In the genomic region with DNA sequence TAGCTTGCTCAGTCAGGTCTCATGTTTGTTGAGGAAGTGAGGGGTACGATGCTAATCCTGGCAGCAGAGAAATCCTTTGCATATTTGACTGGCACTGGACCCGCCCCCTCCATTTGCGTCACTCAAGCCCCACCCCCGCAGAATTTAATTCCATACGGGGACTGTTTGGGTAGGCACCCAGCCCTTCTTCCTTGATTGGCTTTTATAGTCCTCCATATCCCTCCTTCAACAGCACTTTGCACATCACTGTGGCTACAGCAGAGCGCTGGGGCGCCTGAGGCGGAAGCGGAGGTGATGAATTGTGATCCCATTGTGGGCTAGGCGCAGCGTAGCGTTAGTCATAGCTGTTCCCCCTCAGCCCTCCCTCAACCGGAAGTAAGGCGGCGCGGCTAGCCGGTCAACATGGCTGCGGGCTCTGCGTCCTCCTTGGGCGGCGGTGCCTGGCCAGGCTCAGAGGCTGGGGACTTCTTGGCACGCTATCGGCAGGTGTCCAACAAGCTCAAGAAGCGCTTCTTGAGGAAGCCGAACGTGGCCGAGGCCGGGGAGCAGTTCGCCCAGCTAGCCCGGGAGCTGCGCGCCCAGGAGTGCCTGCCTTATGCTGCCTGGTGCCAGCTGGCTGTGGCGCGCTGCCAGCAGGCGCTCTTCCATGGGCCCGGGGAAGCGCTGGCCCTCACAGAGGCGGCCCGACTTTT, we compare ENCODE assay signal across 8 mouse cellular contexts. TPM values are rescaled to one million over a fixed set of nuclear protein-coding genes. Genes with fewer than 3 reads are reported as not detected.
A peak's percentile ranks its signal among the peaks of the same experiment; 100 is the strongest.
DNase-seq lines count a peak whose midpoint lies in the region; ATAC-seq and TF ChIP-seq lines count a peak whose summit lies in the region.

Gene F8a, plus strand, starts transcription at position 378 of the 692 bp plus-strand sequence.

- 11% methylated on average over 32 of the region's 39 CpGs for WGBS in hindbrain, embryonic 16.5 days
- 24% methylated on average over 39 of the region's 39 CpGs for WGBS in macrophage (ENCODE audit: missing documents)

- no peaks in the 10 kb centered on the region for H3K36me3 ChIP-seq in hindbrain, embryonic 16.5 days (ENCODE audit: control insufficient read depth, insufficient read depth, low read length)
- no peaks in the 10 kb centered on the region for H3K36me3 ChIP-seq in macrophage (ENCODE audit: inconsistent target)

- peaks cover 9% of the 10 kb centered on the region; the same call in 1 of the 2 replicates for H3K79me2 ChIP-seq in macrophage (ENCODE audit: inconsistent target)

- H3K9ac ChIP-seq in hindbrain, embryonic 16.5 days (ENCODE audit: low read depth, low read length) = peak within 1 kb of the TSS; percentile 81

- H3K27me3 ChIP-seq in hindbrain, embryonic 16.5 days (replicated peaks; ENCODE audit: control insufficient read depth, insufficient read depth, low read length) = no peaks in the 10 kb centered on the region

- no peak for TF ChIP-seq CTCF in left cerebral cortex, adult 2 months (IDR thresholded peaks at IDR 0.05)

- peak; percentile 84 for DNase-seq in ZHBTc4 (ENCODE audit: low read depth, low spot score)
- DNase-seq in cerebellum, postnatal 4 days (ENCODE audit: low spot score in 2 of 2) = peak; percentile 36 to 74
- DNase-seq in gastrocnemius, adult 18-20 months (ENCODE audit: low spot score) = peak; percentile 71
- peak; percentile 69 to 74 for DNase-seq in left cerebral cortex, adult 2 months (ENCODE audit: extremely low spot score in 1 of 2, low spot score in 2 of 2)
- DNase-seq in retina, postnatal 7 days (ENCODE audit: low read depth, low spot score) = peak; percentile 64
- DNase-seq in urinary bladder, adult 18-20 months (ENCODE audit: low spot score in 2 of 2) = peak; percentile 70 to 75

- no peaks in the 10 kb centered on the region for H3K9me3 ChIP-seq in hindbrain, embryonic 16.5 days (ENCODE audit: control insufficient read depth, low read length)

- peak within 1 kb of the TSS; percentile 63 for H3K4me3 ChIP-seq in hindbrain, embryonic 16.5 days (ENCODE audit: low read length)
- peak within 1 kb of the TSS; percentile 70 for H3K4me3 ChIP-seq in left cerebral cortex, adult 2 months
- peak within 1 kb of the TSS; percentile 31 for H3K4me3 ChIP-seq in macrophage (ENCODE audit: inconsistent target)

- H3K27ac ChIP-seq in hindbrain, embryonic 16.5 days (ENCODE audit: low read depth, low read length) = peak within 1 kb of the TSS; percentile 94
- H3K27ac ChIP-seq in left cerebral cortex, adult 2 months = peak within 1 kb of the TSS; percentile 94
- peak within 1 kb of the TSS; percentile 40 for H3K27ac ChIP-seq in macrophage

- H3K4me2 ChIP-seq in hindbrain, embryonic 16.5 days (ENCODE audit: low read length) = peak within 1 kb of the TSS; percentile 58

- H3K4me1 ChIP-seq in hindbrain, embryonic 16.5 days (ENCODE audit: control insufficient read depth, insufficient read depth, low read depth, low read length) = no peaks in the 10 kb centered on the region

- intact Hi-C loops in left cerebral cortex, adult 2 months (cut with DNase I) = loop anchor here (2.0 to 10.0 kb wide), 4 partner anchors 115 to 427 kb away; partner anchors contain the start of genes Atp2b3, Pnma3 and Zfp275

- ATAC-seq in hindbrain, embryonic 16.5 days = peak; percentile 98

RNA-seq across cellular contexts. Expression of gene F8a, which starts in this region (rescaled TPM):
- 1 to 10 TPM; 5.5 to 6.0 TPM for total RNA-seq in gastrocnemius, adult 18-20 months (2021)
- polyA plus RNA-seq in hindbrain, embryonic 16.5 days (2015; fragmentation: Nextera tagmentation; extraction: Ambion mirVana) = 33.0 and 34.3 TPM in 2 replicates
- 10 to 100 TPM; 16.3 to 18.6 TPM for total RNA-seq in left cerebral cortex, adult 2 months (2021)
- 1 to 10 TPM in 6 of 26 experiments, under 1 TPM in 16, not detected in 4; 0.16 to 3.2 (median 0.70) TPM for total RNA-seq in macrophage (2018; cell fraction: chromatin; rRNA removed)
- total RNA-seq in macrophage (2018; cell fraction: cytosol; rRNA removed) = 1 to 10 TPM in 25 of 26 experiments, under 1 TPM in 1; 0.86 to 4.9 (median 3.2) TPM
- 1 to 10 TPM in 19 of 26 experiments, under 1 TPM in 6, not detected in 1; 0.28 to 4.4 (median 1.4) TPM for total RNA-seq in macrophage (2018; cell fraction: nucleus; rRNA removed)
- 1.2 to 3.4 TPM (median 2.6 TPM) in 3 replicates for polyA plus RNA-seq in macrophage (2018)

Comparison
In these comparisons a context has a peak if more than half of its experiments do, and no peak if none do; other contexts are left out.
1. Peak in every context shown above with its lines: DNase-seq, ATAC-seq, H3K4me3 ChIP-seq and H3K27ac ChIP-seq.
2. H3K27ac ChIP-seq: peak in every context shown above with its lines; median percentile 94 in hindbrain, embryonic 16.5 days; 94 in left cerebral cortex, adult 2 months; 40 in macrophage.